Mouse (Mus musculus): ENCODE results near the gene Crtc2. TPM values are rescaled to one million over a fixed set of nuclear protein-coding genes. Genes with fewer than 3 reads are reported as not detected.

The Crtc2 gene
- polyA plus RNA-seq, 1 experiment from 2014 or later, result 23.7 TPM

DNA sequence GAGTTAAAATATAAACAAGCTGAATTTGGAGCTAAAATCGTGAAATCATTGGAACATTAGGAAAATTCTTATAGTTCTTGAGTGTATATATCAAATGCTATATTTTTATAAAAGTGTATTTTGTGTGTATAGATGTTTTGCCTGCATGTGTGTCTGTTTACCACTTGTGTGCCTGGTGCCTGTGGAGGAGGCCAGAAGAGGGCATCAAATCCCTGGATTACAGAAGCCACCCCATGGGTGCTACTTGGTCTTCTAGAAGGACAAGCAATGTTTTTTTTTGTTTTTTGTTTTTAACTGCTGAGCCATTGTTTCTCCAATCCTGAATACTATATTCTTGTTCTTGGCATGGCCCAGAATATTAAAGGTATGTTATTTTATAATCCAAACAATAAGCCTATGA lies 36.6 kb downstream of the Crtc2 start:
- Histone ChIP-seq H3K9ac (ENCODE audit: low read depth, low read length) (no peak overlapping the region), H3K36me3 (ENCODE audit: insufficient read depth, low read length) (no peaks in the 10 kb centered on the region), H3K27ac (no peak overlapping the region), H3K4me2 (ENCODE audit: low read length) (no peak overlapping the region), H3K4me3 (replicated peaks; ENCODE audit: low read depth, low read length) (no peak overlapping the region), H3K9me3 (replicated peaks; ENCODE audit: low read length) (no peaks in the 10 kb centered on the region), H3K27me3 (ENCODE audit: insufficient read depth, low read length) (no peaks in the 10 kb centered on the region), H3K4me1 (replicated peaks; ENCODE audit: insufficient read depth, low read length) (0 out of 2 replicates have a peak, but pooled peaks cover 6% of the 10 kb centered on the region)
- 93% methylated on average over 1 of the region's 1 CpGs for WGBS
- peak; percentile 40; the same call in 1 of the 2 replicates for TF ChIP-seq CTCF (IDR thresholded peaks at IDR 0.05; ENCODE audit: low read depth)
- no peak for DNase-seq (ENCODE audit: low spot score)
- ATAC-seq (replicated peaks; ENCODE audit: low FRiP score, low read depth), result no peak

DNA sequence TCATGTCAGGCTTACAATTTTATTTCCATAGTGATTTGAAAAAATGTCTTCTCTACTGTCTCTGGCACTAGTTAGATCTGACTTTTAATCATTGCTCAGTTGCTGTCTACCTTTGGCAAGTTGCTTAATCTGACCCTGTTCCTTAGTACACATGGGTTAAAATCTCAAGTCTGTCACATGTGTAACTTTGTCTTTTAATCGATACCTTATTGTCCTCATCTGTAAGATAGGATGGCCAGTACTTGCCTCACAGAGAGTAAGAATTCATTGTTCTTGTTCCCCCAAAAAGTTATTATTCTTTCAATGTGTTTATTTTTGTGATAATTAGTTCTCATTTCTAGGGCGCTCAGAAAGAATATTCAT lies 38.0 kb downstream of the Crtc2 start:
- no peaks in the 10 kb centered on the region for H3K36me3 ChIP-seq (ENCODE audit: insufficient read depth, low read length)
- H3K4me1 ChIP-seq (replicated peaks; ENCODE audit: insufficient read depth, low read length), result 0 out of 2 replicates have a peak, but pooled peaks cover 6% of the 10 kb centered on the region
- no peak for TF ChIP-seq CTCF (IDR thresholded peaks at IDR 0.05; ENCODE audit: low read depth)
- WGBS, result 36% methylated on average over 2 of the region's 2 CpGs
- peak overlapping the region; percentile 92 for H3K27ac ChIP-seq
- peak overlapping the region; percentile 56 for H3K4me2 ChIP-seq (ENCODE audit: low read length)
- ATAC-seq (replicated peaks; ENCODE audit: low FRiP score, low read depth) (no peak), DNase-seq (ENCODE audit: low spot score) (no peak)
- H3K9me3 ChIP-seq (replicated peaks; ENCODE audit: low read length), result no peaks in the 10 kb centered on the region
- peak overlapping the region; percentile 50 for H3K4me3 ChIP-seq (replicated peaks; ENCODE audit: low read depth, low read length)
- peak overlapping the region; percentile 73 for H3K9ac ChIP-seq (ENCODE audit: low read depth, low read length)
- no peaks in the 10 kb centered on the region for H3K27me3 ChIP-seq (ENCODE audit: insufficient read depth, low read length)

DNA sequence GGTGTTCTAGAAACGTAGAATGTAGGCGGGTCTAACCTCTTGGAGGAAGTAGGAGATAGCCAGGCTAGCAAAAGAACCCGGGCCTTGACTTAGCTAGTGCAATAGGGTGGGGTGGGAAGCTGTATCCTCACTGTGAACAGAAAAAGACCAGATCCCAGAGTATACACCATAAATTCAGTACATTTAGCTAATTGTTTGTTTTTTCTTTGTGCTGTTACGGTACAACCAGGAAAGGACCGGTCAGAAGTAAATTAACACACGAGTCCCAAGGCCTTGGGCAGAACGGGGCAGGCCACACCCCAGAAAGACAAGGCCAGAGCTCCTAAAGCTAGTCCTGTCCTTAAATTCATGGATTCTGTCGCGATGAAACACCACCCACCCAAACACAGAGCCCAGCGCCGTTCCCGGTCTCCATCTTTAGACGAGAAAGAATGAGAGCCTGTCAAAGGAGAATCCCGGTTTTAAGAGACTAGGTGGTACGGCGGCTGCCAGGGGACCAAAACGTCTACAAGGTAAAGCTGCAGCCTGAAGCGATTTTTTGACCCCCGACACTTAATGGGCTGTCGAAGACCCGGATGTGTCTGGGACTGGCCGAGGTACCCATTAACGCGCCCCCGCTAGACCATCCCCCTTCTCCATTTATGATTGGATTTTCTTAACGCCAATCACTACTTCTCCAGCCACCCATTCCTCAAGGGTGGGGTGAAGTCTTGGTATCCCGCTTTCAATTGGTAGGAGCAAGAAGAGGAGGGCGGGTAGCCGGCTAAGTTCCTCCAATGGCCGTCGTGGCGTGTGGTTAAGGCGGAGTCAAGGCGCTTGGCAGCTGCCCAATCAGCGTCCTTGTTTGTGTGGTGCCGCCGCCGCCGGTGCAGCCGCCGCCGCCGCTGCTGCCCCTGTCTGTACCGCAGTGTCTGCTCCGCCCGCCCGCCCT lies 38.6 kb downstream of the Crtc2 start, which contains the start of gene Gatad2b:
TSS of gene Gatad2b (plus strand) at position 834 of the 931 bp plus-strand sequence.
- no peak for TF ChIP-seq CTCF (IDR thresholded peaks at IDR 0.05; ENCODE audit: low read depth)
- DNase-seq (ENCODE audit: low spot score), result peak; percentile 100
- H3K4me1 ChIP-seq (replicated peaks; ENCODE audit: insufficient read depth, low read length), result 0 out of 2 replicates have a peak, but pooled peaks cover 6% of the 10 kb centered on the region
- H3K27ac ChIP-seq, result peak within 1 kb of the TSS; percentile 95
- peak within 1 kb of the TSS; percentile 73 for H3K4me2 ChIP-seq (ENCODE audit: low read length)
- WGBS, result under 1% methylated on average over 46 of the region's 47 CpGs
- peak within 1 kb of the TSS; percentile 83 for H3K4me3 ChIP-seq (replicated peaks; ENCODE audit: low read depth, low read length)
- peak; percentile 99 for ATAC-seq (replicated peaks; ENCODE audit: low FRiP score, low read depth)
- no peaks in the 10 kb centered on the region for H3K27me3 ChIP-seq (ENCODE audit: insufficient read depth, low read length)
- H3K9me3 ChIP-seq (replicated peaks; ENCODE audit: low read length), result no peaks in the 10 kb centered on the region
- peak within 1 kb of the TSS; percentile 93 for H3K9ac ChIP-seq (ENCODE audit: low read depth, low read length)
- no peaks in the 10 kb centered on the region for H3K36me3 ChIP-seq (ENCODE audit: insufficient read depth, low read length)

DNA sequence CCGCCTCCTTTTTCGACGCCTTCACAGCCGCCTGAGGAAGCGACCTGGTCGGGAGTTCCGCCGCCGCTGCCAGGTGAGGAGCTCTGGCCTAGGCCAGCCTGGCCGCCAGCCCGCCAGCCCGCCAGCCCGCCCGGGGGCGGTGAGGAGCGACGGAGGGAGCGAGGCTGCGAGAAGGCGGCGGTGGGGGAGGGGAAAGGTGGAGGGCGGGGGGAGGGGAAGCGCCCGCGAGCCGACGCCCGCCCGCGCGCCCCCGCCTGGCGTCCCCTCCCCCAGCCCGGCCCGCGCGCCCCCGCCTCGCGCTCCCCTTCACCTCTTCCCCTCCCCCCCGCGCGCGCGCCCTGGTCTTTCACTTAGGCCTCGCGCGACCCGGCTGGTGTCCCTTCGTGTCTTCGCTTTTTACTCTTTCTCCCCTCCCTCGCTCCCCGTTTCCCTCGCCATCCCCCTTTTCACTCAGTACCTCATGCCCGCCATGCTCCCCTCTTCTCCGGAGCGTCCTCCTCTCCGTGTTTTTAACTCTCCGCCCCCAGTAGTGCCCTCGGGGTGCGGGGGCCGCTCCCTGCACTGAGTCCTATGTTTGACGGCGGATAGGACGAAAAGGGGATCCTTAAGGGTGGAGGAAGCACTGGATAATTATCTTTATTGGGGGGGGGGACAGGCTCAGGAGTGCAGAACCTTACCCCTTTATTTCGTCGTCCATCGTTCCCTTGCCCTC lies 39.5 kb downstream of the Crtc2 start:
- Histone ChIP-seq H3K9me3 (replicated peaks; ENCODE audit: low read length) (no peaks in the 10 kb centered on the region), H3K4me3 (replicated peaks; ENCODE audit: low read depth, low read length) (peak overlapping the region; percentile 83), H3K9ac (ENCODE audit: low read depth, low read length) (peak overlapping the region; percentile 93), H3K27me3 (ENCODE audit: insufficient read depth, low read length) (no peaks in the 10 kb centered on the region), H3K4me2 (ENCODE audit: low read length) (peak overlapping the region; percentile 73), H3K27ac (peak overlapping the region; percentile 95), H3K36me3 (ENCODE audit: insufficient read depth, low read length) (no peaks in the 10 kb centered on the region), H3K4me1 (replicated peaks; ENCODE audit: insufficient read depth, low read length) (0 out of 2 replicates have a peak, but pooled peaks cover 6% of the 10 kb centered on the region)
- no peak for TF ChIP-seq CTCF (IDR thresholded peaks at IDR 0.05; ENCODE audit: low read depth)
- ATAC-seq (replicated peaks; ENCODE audit: low FRiP score, low read depth), result peak; percentile 25
- whole genome bisulfite sequencing, result 1% methylated on average over 45 of the region's 68 CpGs
- DNase-seq (ENCODE audit: low spot score), result peak; percentile 77

DNA sequence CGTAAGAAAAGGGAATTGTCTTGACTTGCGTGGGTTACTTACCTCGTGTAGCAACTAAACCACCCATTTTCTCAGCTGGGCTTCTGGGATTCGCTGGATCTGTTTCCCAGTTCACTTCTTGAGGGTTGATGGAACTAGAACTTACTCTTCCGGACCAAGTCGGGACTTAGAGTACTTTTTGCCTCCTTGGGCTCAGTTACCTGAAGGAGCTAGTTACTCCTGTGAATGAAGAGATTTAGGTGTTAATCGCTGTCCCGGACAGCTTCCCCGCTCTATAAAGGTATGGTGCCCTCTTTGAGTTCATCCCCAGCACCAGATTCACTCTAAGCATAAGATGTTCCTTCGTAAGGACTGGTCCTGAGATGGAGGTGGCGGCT lies 40.1 kb downstream of the Crtc2 start:
- WGBS, result under 1% methylated on average over 11 of the region's 11 CpGs
- Histone ChIP-seq H3K27me3 (ENCODE audit: insufficient read depth, low read length) (no peaks in the 10 kb centered on the region), H3K9me3 (replicated peaks; ENCODE audit: low read length) (no peaks in the 10 kb centered on the region), H3K4me3 (replicated peaks; ENCODE audit: low read depth, low read length) (peak overlapping the region; percentile 83), H3K4me1 (replicated peaks; ENCODE audit: insufficient read depth, low read length) (0 out of 2 replicates have a peak, but pooled peaks cover 6% of the 10 kb centered on the region), H3K9ac (ENCODE audit: low read depth, low read length) (peak overlapping the region; percentile 93), H3K4me2 (ENCODE audit: low read length) (peak overlapping the region; percentile 73), H3K36me3 (ENCODE audit: insufficient read depth, low read length) (no peaks in the 10 kb centered on the region), H3K27ac (peak overlapping the region; percentile 95)
- no peak for TF ChIP-seq CTCF (IDR thresholded peaks at IDR 0.05; ENCODE audit: low read depth)
- ATAC-seq (replicated peaks; ENCODE audit: low FRiP score, low read depth) (no peak), DNase-seq (ENCODE audit: low spot score) (peak; percentile 38)

DNA sequence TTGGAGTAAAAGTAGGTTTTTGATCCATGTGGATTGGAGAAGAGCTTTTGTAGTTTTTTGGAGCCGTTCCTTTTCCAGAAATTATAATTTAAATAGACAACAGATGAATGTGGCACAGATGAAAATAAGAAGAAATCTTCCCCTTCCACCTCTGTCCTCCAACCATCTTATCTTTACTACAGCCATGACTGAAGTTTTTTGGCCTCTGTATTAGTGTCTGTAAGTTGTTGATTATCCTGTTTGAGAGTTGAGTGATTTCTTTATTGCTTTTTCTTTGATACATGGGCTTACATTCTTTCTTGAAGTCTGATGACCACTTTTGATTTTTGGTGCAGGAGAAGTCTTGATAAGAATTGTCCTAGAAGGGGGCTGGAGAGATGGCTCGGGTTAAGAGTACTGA lies 40.7 kb downstream of the Crtc2 start:
- Histone ChIP-seq H3K9ac (ENCODE audit: low read depth, low read length) (no peak overlapping the region), H3K4me2 (ENCODE audit: low read length) (peak overlapping the region; percentile 73), H3K27ac (no peak overlapping the region), H3K4me1 (replicated peaks; ENCODE audit: insufficient read depth, low read length) (0 out of 2 replicates have a peak, but pooled peaks cover 6% of the 10 kb centered on the region), H3K9me3 (replicated peaks; ENCODE audit: low read length) (no peaks in the 10 kb centered on the region), H3K27me3 (ENCODE audit: insufficient read depth, low read length) (no peaks in the 10 kb centered on the region), H3K4me3 (replicated peaks; ENCODE audit: low read depth, low read length) (peak overlapping the region; percentile 83), H3K36me3 (ENCODE audit: insufficient read depth, low read length) (no peaks in the 10 kb centered on the region)
- ATAC-seq (replicated peaks; ENCODE audit: low FRiP score, low read depth), result no peak
- no peak for DNase-seq (ENCODE audit: low spot score)
- no peak for TF ChIP-seq CTCF (IDR thresholded peaks at IDR 0.05; ENCODE audit: low read depth)
- WGBS, result 58% methylated on average over 2 of the region's 2 CpGs
